In genomic region chr17:7863745-7864144, GRCm38 (mm10) we compare ENCODE assay signal across 9 mouse cellular contexts. TPM values are rescaled to one million over a fixed set of nuclear protein-coding genes. Genes with fewer than 3 reads are reported as not detected.
DNase-seq lines count a peak whose midpoint lies in the region; ATAC-seq and TF ChIP-seq lines count a peak whose summit lies in the region.
"Had no signal": no experiment of that assay in that cellular context is flagged by ENCODE, and none has a peak within 500 bp of the region (broad histone marks: within the 10 kb centered on the region; RNA-seq: fewer than 3 reads in every experiment).

No protein-coding gene starts in this region.

- in situ Hi-C loops in ES-E14 (cut with MboI; ENCODE audit: low sequenced_read_pairs in 2 of 2, unreplicated experiment in 2 of 2) = no loop called here

- H3K27ac ChIP-seq in hindbrain, embryonic 11.5 days (ENCODE audit: low read depth, low read length) = no peak overlapping the region
- H3K27ac ChIP-seq in hindbrain, embryonic 13.5 days = no peak overlapping the region
- H3K27ac ChIP-seq in ES-E14 (ENCODE audit: insufficient read depth, low read depth, low read length, poor library complexity, severe bottlenecking) = no peak overlapping the region
- no peak overlapping the region for H3K27ac ChIP-seq in cerebellum, adult 2 months (ENCODE audit: insufficient read depth, low read length)
- H3K27ac ChIP-seq: macrophage had no signal

- H3K9me3 ChIP-seq in hindbrain, embryonic 11.5 days (ENCODE audit: control insufficient read depth, low read length) = no peaks in the 10 kb centered on the region
- H3K9me3 ChIP-seq in hindbrain, embryonic 13.5 days = no peaks in the 10 kb centered on the region
- H3K9me3 ChIP-seq in ES-E14 (ENCODE audit: control insufficient read depth, insufficient read depth, low read depth, low read length) = no peaks in the 10 kb centered on the region

- peak; percentile 72 for TF ChIP-seq CTCF in cerebellum, adult 2 months (IDR thresholded peaks at IDR 0.05; ENCODE audit: borderline replicate concordance, insufficient read depth, low read depth, low read length)

- intact Hi-C loops in gastrocnemius, postnatal 36 days (cut with DNase I) = no loop called here
- intact Hi-C loops in left cerebral cortex, postnatal 14 days (cut with DNase I) = no loop called here

- no peaks in the 10 kb centered on the region for H3K27me3 ChIP-seq in hindbrain, embryonic 11.5 days (ENCODE audit: control insufficient read depth, insufficient read depth, low read length)
- no peaks in the 10 kb centered on the region for H3K27me3 ChIP-seq in hindbrain, embryonic 13.5 days
- no peaks in the 10 kb centered on the region for H3K27me3 ChIP-seq in cerebellum, adult 2 months (ENCODE audit: control insufficient read depth, insufficient read depth, low read length)

- H3K4me2 ChIP-seq in hindbrain, embryonic 11.5 days (replicated peaks; ENCODE audit: low read depth, low read length) = no peak overlapping the region
- H3K4me2 ChIP-seq in hindbrain, embryonic 13.5 days = no peak overlapping the region

- ATAC-seq in hindbrain, embryonic 11.5 days (ENCODE audit: low FRiP score) = no peak
- no peak for ATAC-seq in hindbrain, embryonic 13.5 days (ENCODE audit: low FRiP score)

- 25% methylated on average over 4 of the region's 4 CpGs for WGBS in hindbrain, embryonic 11.5 days
- WGBS in hindbrain, embryonic 13.5 days = 25% methylated on average over 4 of the region's 4 CpGs
- 25% methylated on average over 4 of the region's 4 CpGs for WGBS in cerebellum, adult 2 months

- no peaks in the 10 kb centered on the region for H3K4me1 ChIP-seq in hindbrain, embryonic 11.5 days (replicated peaks; ENCODE audit: control insufficient read depth, insufficient read depth, low read length)
- 0 out of 2 replicates have a peak, but pooled peaks cover 5% of the 10 kb centered on the region for H3K4me1 ChIP-seq in hindbrain, embryonic 13.5 days (replicated peaks)
- no peaks in the 10 kb centered on the region for H3K4me1 ChIP-seq in ES-E14 (ENCODE audit: control insufficient read depth in 2 of 2, insufficient read depth in 2 of 2, low read length in 2 of 2, poor library complexity in 1 of 2)
- no peaks in the 10 kb centered on the region for H3K4me1 ChIP-seq in cerebellum, adult 2 months (ENCODE audit: control insufficient read depth, insufficient read depth, low read length)

- no peak for TF ChIP-seq POLR2A in cerebellum, adult 2 months (IDR thresholded peaks at IDR 0.05; ENCODE audit: borderline replicate concordance, insufficient read depth, low read length)

- no peaks in the 10 kb centered on the region for H3K36me3 ChIP-seq in hindbrain, embryonic 11.5 days (ENCODE audit: control insufficient read depth, insufficient read depth, low read length)
- no peaks in the 10 kb centered on the region for H3K36me3 ChIP-seq in hindbrain, embryonic 13.5 days
- no peaks in the 10 kb centered on the region for H3K36me3 ChIP-seq in ES-E14 (ENCODE audit: control insufficient read depth, insufficient read depth, low read length, poor library complexity, severe bottlenecking)

- no peak overlapping the region for H3K9ac ChIP-seq in hindbrain, embryonic 11.5 days (ENCODE audit: low read depth, low read length)
- no peak overlapping the region for H3K9ac ChIP-seq in hindbrain, embryonic 13.5 days
- H3K9ac ChIP-seq in ES-E14 (ENCODE audit: insufficient read depth, low read depth, low read length, poor library complexity, severe bottlenecking) = no peak overlapping the region

- DNase-seq in hindbrain, embryonic 11.5 days (ENCODE audit: low spot score) = peak; percentile 89
- peak; percentile 38 for DNase-seq in ES-E14 (ENCODE audit: low read depth, low spot score)
- peak; percentile 28 to 56 for DNase-seq in cerebellum, adult 2 months
- peak; percentile 33 to 49 for DNase-seq in gastrocnemius, postnatal 36 days
- DNase-seq in left cerebral cortex, postnatal 14 days (ENCODE audit: low spot score in 2 of 2) = peak; percentile 34 to 77
- peak; percentile 84 for DNase-seq in ovary, postnatal 14 days (ENCODE audit: low spot score)
- peak; percentile 57 to 68 for DNase-seq in thymus, postnatal 36 days

- no peak overlapping the region for H3K4me3 ChIP-seq in hindbrain, embryonic 11.5 days (ENCODE audit: low read depth, low read length)
- H3K4me3 ChIP-seq in hindbrain, embryonic 13.5 days = no peak overlapping the region
- no peak overlapping the region for H3K4me3 ChIP-seq in ES-E14 (ENCODE audit: insufficient read depth in 1 of 2, low read depth in 1 of 2, low read length in 2 of 2, poor library complexity in 1 of 2, severe bottlenecking in 1 of 2)
- H3K4me3 ChIP-seq in cerebellum, adult 2 months (replicated peaks; ENCODE audit: insufficient read depth, low read depth, low read length) = no peak overlapping the region

TF ChIP-seq in ES-E14, 5 proteins besides CTCF, POLR2A, EP300 and RAD21:
- TF ChIP-seq ZNF384 (IDR thresholded peaks at IDR 0.05; ENCODE audit: low read depth, low read length) (no peak), ZC3H11A (IDR thresholded peaks at IDR 0.05; ENCODE audit: borderline replicate concordance, low read depth, low read length) (peak; percentile 54; the same call in 1 of the 2 replicates), HCFC1 (IDR thresholded peaks at IDR 0.05; ENCODE audit: borderline replicate concordance, insufficient read depth, low read length) (no peak), MAFK (IDR thresholded peaks at IDR 0.05; ENCODE audit: insufficient read depth, low read depth, low read length) (no peak), CHD2 (IDR thresholded peaks at IDR 0.05; ENCODE audit: low read depth, low read length) (no peak)
TF ChIP-seq in ES-E14: peak in this region for 1.

RNA-seq across cellular contexts. Expression of gene Fndc1, which starts 36.6 kb away (rescaled TPM):
- polyA plus RNA-seq in hindbrain, embryonic 11.5 days (2014; fragmentation: Nextera tagmentation; extraction: Ambion mirVana) = 0.84 and 1.2 TPM in 2 replicates
- polyA plus RNA-seq in hindbrain, embryonic 13.5 days (2015; fragmentation: Nextera tagmentation; extraction: Ambion mirVana) = 4.5 and 4.7 TPM in 2 replicates
- total RNA-seq in ES-E14 (2012; rRNA removed) = 1.3 and 2.7 TPM in 2 replicates
- polyA plus RNA-seq in cerebellum, adult 2 months (2012; rRNA removed) = 0.92 and 1.3 TPM in 2 replicates
- total RNA-seq in gastrocnemius, postnatal 36 days (2021) = 10 to 100 TPM; 35.8 to 37.8 TPM
- 10 to 100 TPM in 1 of 2 experiments, 1 to 10 TPM in 1; 9.2 to 11.8 TPM for total RNA-seq in left cerebral cortex, postnatal 14 days (2021)
- polyA plus RNA-seq: macrophage had no signal

Comparison
In these comparisons a context has a peak if more than half of its experiments do, and no peak if none do; other contexts are left out.
1. DNase-seq: peak in every context shown above with its lines; median percentile 89 in hindbrain, embryonic 11.5 days; 84 in ovary, postnatal 14 days; 62 in thymus, postnatal 36 days; 56 in left cerebral cortex, postnatal 14 days; 42 in cerebellum, adult 2 months; 41 in gastrocnemius, postnatal 36 days; 38 in ES-E14.